Mouse (Mus musculus) kidney, embryonic 15.5 days (tissue): ENCODE data around the gene Traf1. TPM values are rescaled to one million over a fixed set of nuclear protein-coding genes. Genes with fewer than 3 reads are reported as not detected.

Experiments
- ATAC-seq: fragments of 200-750 bp; cut with Nextera tagmentation; replicated peaks from 2 replicates; pipeline ENCODE4 v1.8.0; 2017; ENCODE audit warnings: moderate TSS enrichment; ENCODE audit not compliant: low FRiP score
- H3K27ac ChIP-seq: fragments of 300-500 bp; sonication (generic); 2 replicates; pipeline ENCODE4 v1.5.1; 2015; ENCODE audit warnings: mild to moderate bottlenecking, inconsistent platforms
- H3K27me3 ChIP-seq: fragments of 300-500 bp; sonication (generic); 2 replicates; pipeline ENCODE4 v1.6.1; 2015; ENCODE audit warnings: inconsistent platforms
- H3K36me3 ChIP-seq: fragments of 300-500 bp; sonication (generic); 2 replicates; pipeline ENCODE4 v1.6.1; 2015; ENCODE audit warnings: inconsistent platforms
- H3K4me1 ChIP-seq: fragments of 300-500 bp; sonication (generic); 2 replicates; pipeline ENCODE4 v1.6.1; 2015; ENCODE audit warnings: inconsistent platforms
- H3K4me2 ChIP-seq: fragments of 300-500 bp; sonication (generic); 2 replicates; pipeline ENCODE4 v1.6.1; 2015; ENCODE audit warnings: moderate library complexity, mild to moderate bottlenecking, inconsistent platforms
- H3K4me3 ChIP-seq: fragments of 300-500 bp; sonication (generic); replicated peaks from 2 replicates; pipeline ENCODE4 v1.5.1; 2015; ENCODE audit warnings: mild to moderate bottlenecking, inconsistent platforms
- H3K9ac ChIP-seq: fragments of 300-500 bp; sonication (generic); 2 replicates; pipeline ENCODE4 v1.6.1; 2015; ENCODE audit warnings: mild to moderate bottlenecking, inconsistent platforms
- H3K9me3 ChIP-seq: fragments of 300-500 bp; sonication (generic); replicated peaks from 2 replicates; pipeline ENCODE4 v1.6.1; 2016; ENCODE audit warnings: inconsistent platforms
- WGBS: fragments of 180-500 bp; shearing (Covaris S2); methylation state at CpG from one replicate; pipeline ENCODE4 v1.1.7; 2015; ENCODE audit warnings: mixed read lengths; 5-methylcytosine and 5-hydroxymethylcytosine counted together
- polyA plus RNA-seq: library from polyadenylated mRNA; unstranded; fragments of >200 nt; fragmentation: Nextera tagmentation; extraction: Ambion mirVana; gene quantifications from 2 replicates; pipeline ENCODE4 v1.2.1, GENCODE M21; 2015

The Traf1 gene
- polyA plus RNA-seq, result 23.2 and 25.4 TPM in 2 replicates

GRCm38 (mm10) chr2:34961481-34962036, at the start of gene Traf1:
Traf1 (minus strand) TSS chr2:34961772.
- peak; percentile 80 for ATAC-seq
- H3K27ac ChIP-seq, result peak within 1 kb of the TSS; percentile 78

GRCm38 (mm10) chr2:34998956-34999355, 37.4 kb upstream of the Traf1 start:
- H3K4me3 ChIP-seq, result no peak overlapping the region
- 87% methylated on average over 9 of the region's 9 CpGs for WGBS
- H3K9ac ChIP-seq, result no peak overlapping the region

More at GRCm38 (mm10) chr2:34961481-34962036, at the start of gene Traf1:
- H3K4me2 ChIP-seq, result peak within 1 kb of the TSS; percentile 65
- 10% methylated on average over 20 of the region's 20 CpGs for WGBS
- no peaks in the 10 kb centered on the region for H3K9me3 ChIP-seq
- no peaks in the 10 kb centered on the region for H3K36me3 ChIP-seq
- H3K9ac ChIP-seq, result peak within 1 kb of the TSS; percentile 40
- peaks cover 57% of the 10 kb centered on the region for H3K4me1 ChIP-seq
- H3K27me3 ChIP-seq, result no peaks in the 10 kb centered on the region
- peak within 1 kb of the TSS; percentile 42 for H3K4me3 ChIP-seq

GRCm38 (mm10) chr2:34996506-34996905, 34.9 kb upstream of the Traf1 start:
- ATAC-seq, result no peak
- WGBS, result 92% methylated on average over 5 of the region's 5 CpGs
- Histone ChIP-seq H3K4me1 (peaks cover 7% of the 10 kb centered on the region; the same call in 1 of the 2 replicates), H3K9me3 (no peaks in the 10 kb centered on the region), H3K27ac (no peak overlapping the region), H3K27me3 (no peaks in the 10 kb centered on the region), H3K9ac (no peak overlapping the region), H3K36me3 (no peaks in the 10 kb centered on the region), H3K4me3 (no peak overlapping the region), H3K4me2 (no peak overlapping the region)

More at GRCm38 (mm10) chr2:34998956-34999355, 37.4 kb upstream of the Traf1 start:
- Histone ChIP-seq H3K4me2 (no peak overlapping the region), H3K27me3 (no peaks in the 10 kb centered on the region), H3K4me1 (no peaks in the 10 kb centered on the region), H3K36me3 (no peaks in the 10 kb centered on the region), H3K9me3 (no peaks in the 10 kb centered on the region), H3K27ac (no peak overlapping the region)
- ATAC-seq, result no peak

DNA sequence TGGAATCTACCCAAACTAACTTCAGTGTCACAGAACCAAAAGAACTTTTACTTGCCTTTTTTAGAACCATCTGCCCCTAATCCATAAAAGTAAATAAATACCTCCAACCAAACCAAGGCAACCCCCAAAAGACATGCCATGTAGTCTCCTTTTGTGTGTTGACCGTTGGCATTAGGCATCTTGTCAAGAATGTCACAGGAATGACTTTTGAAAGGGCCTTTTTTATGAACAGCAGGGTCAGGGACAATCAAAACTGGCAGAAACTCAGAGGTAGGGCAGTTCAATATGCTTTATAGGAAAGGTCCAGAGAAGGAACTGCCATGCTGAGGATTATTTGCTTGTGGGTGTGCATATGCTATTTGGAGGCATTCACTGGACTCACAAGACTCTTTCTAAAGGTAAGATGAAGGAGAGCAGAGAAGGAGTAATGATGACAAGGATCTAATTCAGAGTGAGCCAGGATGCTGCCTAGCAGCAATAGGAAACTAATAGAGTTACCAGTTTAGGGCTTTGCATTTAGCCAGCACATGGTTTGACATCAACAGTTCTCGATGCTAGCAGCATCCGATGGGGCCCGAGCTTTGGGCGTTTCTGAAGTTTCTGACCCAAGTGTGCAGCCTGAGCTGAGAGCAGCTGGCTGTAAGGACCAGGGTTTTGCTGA, 32.3 kb upstream of the Traf1 start:
- H3K27me3 ChIP-seq, result no peaks in the 10 kb centered on the region
- 85% methylated on average over 5 of the region's 5 CpGs for WGBS
- no peak overlapping the region for H3K4me3 ChIP-seq
- no peak overlapping the region for H3K27ac ChIP-seq
- H3K4me1 ChIP-seq, result peaks cover 7% of the 10 kb centered on the region; the same call in 1 of the 2 replicates
- no peak overlapping the region for H3K9ac ChIP-seq
- H3K9me3 ChIP-seq, result no peaks in the 10 kb centered on the region
- H3K36me3 ChIP-seq, result no peaks in the 10 kb centered on the region
- no peak overlapping the region for H3K4me2 ChIP-seq
- no peak for ATAC-seq

DNA sequence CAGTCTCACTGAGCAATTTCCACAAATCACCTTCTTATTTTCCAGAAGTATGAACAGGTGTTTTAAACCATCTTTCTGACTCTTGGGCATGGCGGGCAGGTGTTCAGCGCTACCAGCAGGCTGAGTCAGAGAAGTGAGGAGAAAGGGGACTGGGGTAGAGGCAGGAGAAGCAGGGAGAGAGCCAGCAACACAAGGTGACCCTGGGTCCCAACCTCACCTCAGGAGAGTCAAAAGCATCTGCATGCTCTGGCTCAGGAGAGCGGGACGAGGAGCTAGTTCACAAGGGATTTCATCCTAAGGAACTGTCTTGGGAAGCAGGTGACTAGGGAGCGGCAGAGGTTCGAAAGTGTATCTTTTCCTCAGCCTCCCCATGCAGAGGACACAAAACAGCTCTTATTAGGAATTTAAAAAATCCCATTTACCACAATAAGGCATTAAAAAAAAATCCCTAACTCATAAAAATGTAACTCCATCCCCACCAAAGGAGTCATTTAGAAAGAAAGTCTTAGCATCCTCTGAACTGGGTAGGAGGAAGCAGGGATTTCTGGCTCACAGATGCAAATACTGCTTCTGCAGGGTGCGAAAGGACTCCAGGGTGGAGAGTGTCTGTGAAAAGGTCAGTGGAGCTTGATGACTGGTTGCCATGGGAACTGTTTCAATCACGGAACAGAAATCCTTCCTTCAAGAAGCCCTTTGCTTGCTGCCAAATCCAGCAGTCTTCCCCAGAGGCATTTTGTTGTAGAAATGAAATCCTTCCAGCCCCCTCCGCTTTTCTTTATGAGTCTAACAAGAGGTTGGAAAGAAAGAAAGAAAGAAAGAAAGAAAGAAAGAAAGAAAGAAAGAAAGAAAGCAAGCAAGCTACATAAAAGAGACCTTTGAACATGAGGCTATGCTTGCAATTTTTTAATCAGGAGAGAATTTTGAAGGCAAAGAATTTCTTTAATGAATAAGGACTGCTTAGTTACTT, 31.4 kb upstream of the Traf1 start:
- Histone ChIP-seq H3K4me1 (peaks cover 7% of the 10 kb centered on the region; the same call in 1 of the 2 replicates), H3K27me3 (no peaks in the 10 kb centered on the region), H3K4me3 (no peak overlapping the region), H3K27ac (no peak overlapping the region), H3K36me3 (no peaks in the 10 kb centered on the region), H3K9me3 (no peaks in the 10 kb centered on the region), H3K9ac (no peak overlapping the region), H3K4me2 (no peak overlapping the region)
- ATAC-seq, result no peak
- WGBS, result 24% methylated on average over 9 of the region's 9 CpGs

- H3K9me3 ChIP-seq, result no peaks in the 10 kb centered on the region
- H3K4me1 ChIP-seq, result peaks cover 7% of the 10 kb centered on the region; the same call in 1 of the 2 replicates
- no peaks in the 10 kb centered on the region for H3K27me3 ChIP-seq
- ATAC-seq, result no peak
- no peak overlapping the region for H3K4me2 ChIP-seq
- no peaks in the 10 kb centered on the region for H3K36me3 ChIP-seq
- H3K9ac ChIP-seq, result no peak overlapping the region
- no peak overlapping the region for H3K4me3 ChIP-seq
- WGBS, result 74% methylated on average over 3 of the region's 3 CpGs
- H3K27ac ChIP-seq, result no peak overlapping the region
Measured at GRCm38 (mm10) chr2:34991966-34992365, 30.4 kb upstream of the Traf1 start.

GRCm38 (mm10) chr2:34989749-34990148, 28.2 kb upstream of the Traf1 start:
- Histone ChIP-seq H3K36me3 (no peaks in the 10 kb centered on the region), H3K9ac (no peak overlapping the region), H3K4me3 (no peak overlapping the region), H3K4me2 (no peak overlapping the region), H3K27me3 (no peaks in the 10 kb centered on the region), H3K9me3 (no peaks in the 10 kb centered on the region), H3K27ac (no peak overlapping the region), H3K4me1 (peaks cover 7% of the 10 kb centered on the region; the same call in 1 of the 2 replicates)
- no peak for ATAC-seq
- WGBS, result 33% methylated on average over 1 of the region's 1 CpGs

GRCm38 (mm10) chr2:34987595-34987994, 26.0 kb upstream of the Traf1 start:
- no peak overlapping the region for H3K9ac ChIP-seq
- no peaks in the 10 kb centered on the region for H3K27me3 ChIP-seq
- H3K4me3 ChIP-seq, result no peak overlapping the region
- no peak overlapping the region for H3K4me2 ChIP-seq
- no peak overlapping the region for H3K27ac ChIP-seq
- H3K4me1 ChIP-seq, result peaks cover 16% of the 10 kb centered on the region
- no peaks in the 10 kb centered on the region for H3K9me3 ChIP-seq
- no peak for ATAC-seq
- 65% methylated on average over 1 of the region's 1 CpGs for WGBS
- H3K36me3 ChIP-seq, result no peaks in the 10 kb centered on the region

- H3K4me1 ChIP-seq, result peaks cover 27% of the 10 kb centered on the region
- no peaks in the 10 kb centered on the region for H3K9me3 ChIP-seq
- 81% methylated on average over 8 of the region's 8 CpGs for WGBS
- no peak overlapping the region for H3K27ac ChIP-seq
- no peaks in the 10 kb centered on the region for H3K27me3 ChIP-seq
- no peak overlapping the region for H3K9ac ChIP-seq
- ATAC-seq, result no peak
- no peak overlapping the region for H3K4me3 ChIP-seq
- no peaks in the 10 kb centered on the region for H3K36me3 ChIP-seq
- H3K4me2 ChIP-seq, result no peak overlapping the region
Measured at GRCm38 (mm10) chr2:34984885-34985284, 23.3 kb upstream of the Traf1 start.

DNA sequence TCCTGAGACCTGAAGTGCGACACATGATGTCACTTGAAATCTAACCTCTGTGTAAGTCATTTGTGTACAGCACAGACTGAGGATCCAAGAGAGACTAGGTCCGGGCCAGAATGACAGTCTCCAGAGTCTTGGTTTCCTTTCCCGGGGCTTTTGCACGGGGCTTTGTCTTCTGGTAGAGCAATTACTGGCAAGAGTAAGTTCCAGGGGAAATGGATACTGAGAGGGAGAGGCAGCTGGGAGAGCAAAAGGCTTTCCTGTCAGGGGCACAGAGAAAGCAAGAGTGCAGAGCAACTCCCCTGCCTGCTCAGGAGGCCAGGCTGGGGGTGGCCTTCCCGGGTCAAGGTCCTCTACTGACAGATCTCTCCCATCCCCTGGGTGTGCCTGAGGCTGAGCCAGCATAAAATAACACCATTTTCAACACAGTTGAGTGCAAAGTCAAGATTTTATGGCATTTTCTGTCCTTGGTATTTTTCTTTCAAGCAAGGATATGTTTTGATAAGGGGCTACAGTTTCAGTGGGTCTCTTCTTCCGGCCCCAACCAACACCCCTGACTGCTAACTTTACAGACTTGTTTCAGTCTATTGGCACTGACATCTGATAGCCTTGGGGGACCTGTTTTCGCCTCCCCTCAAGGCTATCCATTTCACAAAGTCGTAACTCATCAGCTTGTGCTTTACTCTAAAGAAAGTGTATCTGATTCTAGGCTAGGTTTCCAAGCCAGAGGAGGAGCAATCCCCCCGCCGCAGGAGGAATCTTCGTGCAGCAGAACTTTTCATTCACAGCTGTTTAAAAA, 21.5 kb upstream of the Traf1 start:
- no peaks in the 10 kb centered on the region for H3K36me3 ChIP-seq
- H3K27me3 ChIP-seq, result no peaks in the 10 kb centered on the region
- WGBS, result 13% methylated on average over 11 of the region's 11 CpGs
- H3K9me3 ChIP-seq, result no peaks in the 10 kb centered on the region
- peak overlapping the region; percentile 92 for H3K27ac ChIP-seq
- ATAC-seq, result peak; percentile 95
- H3K4me1 ChIP-seq, result peaks cover 27% of the 10 kb centered on the region
- no peak overlapping the region for H3K9ac ChIP-seq
- H3K4me3 ChIP-seq, result no peak overlapping the region
- no peak overlapping the region for H3K4me2 ChIP-seq

GRCm38 (mm10) chr2:34982096-34982724, 20.6 kb upstream of the Traf1 start:
- no peak overlapping the region for H3K4me3 ChIP-seq
- 54% methylated on average over 14 of the region's 14 CpGs for WGBS
- no peaks in the 10 kb centered on the region for H3K9me3 ChIP-seq
- H3K9ac ChIP-seq, result no peak overlapping the region
- no peak overlapping the region for H3K4me2 ChIP-seq
- H3K4me1 ChIP-seq, result peaks cover 27% of the 10 kb centered on the region
- H3K27ac ChIP-seq, result peak overlapping the region; percentile 92
- H3K36me3 ChIP-seq, result no peaks in the 10 kb centered on the region
- no peaks in the 10 kb centered on the region for H3K27me3 ChIP-seq
- no peak for ATAC-seq
